Mouse (Mus musculus) cerebellum, adult 2 months (tissue): Measurements from ENCODE around the gene Pacrg.

Experiments
- CTCF ChIP-seq: fragments of 200-500 bp; IDR thresholded peaks from 2 replicates; pipeline ENCODE4 v1.5.1; 2011; ENCODE audit warnings: low read depth, mild to moderate bottlenecking, control low read depth, low read length, moderate library complexity, borderline replicate concordance; ENCODE audit not compliant: insufficient read depth
- POLR2A ChIP-seq: fragments of 200-500 bp; IDR thresholded peaks from 2 replicates; pipeline ENCODE4 v1.6.1; 2011; ENCODE audit warnings: low read length, control low read depth, borderline replicate concordance; ENCODE audit not compliant: insufficient read depth

GRCm38 (mm10) chr17:10501439-10501838 lies 338.7 kb downstream of the Pacrg start:
- TF ChIP-seq CTCF (no peak), POLR2A (no peak)
